Mouse (Mus musculus) layer of hippocampus, postnatal 10 days (tissue): ENCODE results near the gene H2-T23. TPM values are rescaled to one million over a fixed set of nuclear protein-coding genes. Genes with fewer than 3 reads are reported as not detected.
"Not testable (repeated sequence)": the region's sequence is repeated elsewhere in the genome, so short reads cannot be mapped to it uniquely, and the experiment has no call there.

Experiments used
- DNase-seq, 2 experiments: peaks; one replicate each; pipeline ENCODE4 v3.0.0; 2021; ENCODE audit warnings: low spot score in 2 of 2
- long read RNA-seq: library from polyadenylated mRNA; stranded (forward); transcript quantifications from one replicate; pipeline ENCODE4 v2.0.0, GENCODE M21; 2023
- total RNA-seq, 2 experiments: library from RNA; stranded (reverse); gene quantifications; 2 replicates each; pipeline ENCODE4 v1.2.3; 2021

H2-T23 gene
- total RNA-seq, result 1 to 10 TPM; 2.4 to 2.9 TPM
- long read RNA-seq, transcript H2-T23-201 (7 exons, 1,472 nt), result major isoform, 5 of 8 reads
- long read RNA-seq, partial matches to known transcripts, result 3 of 8 reads
- long read RNA-seq, other reads (novel, unspliced or antisense), result 0 of 8 reads

DNA sequence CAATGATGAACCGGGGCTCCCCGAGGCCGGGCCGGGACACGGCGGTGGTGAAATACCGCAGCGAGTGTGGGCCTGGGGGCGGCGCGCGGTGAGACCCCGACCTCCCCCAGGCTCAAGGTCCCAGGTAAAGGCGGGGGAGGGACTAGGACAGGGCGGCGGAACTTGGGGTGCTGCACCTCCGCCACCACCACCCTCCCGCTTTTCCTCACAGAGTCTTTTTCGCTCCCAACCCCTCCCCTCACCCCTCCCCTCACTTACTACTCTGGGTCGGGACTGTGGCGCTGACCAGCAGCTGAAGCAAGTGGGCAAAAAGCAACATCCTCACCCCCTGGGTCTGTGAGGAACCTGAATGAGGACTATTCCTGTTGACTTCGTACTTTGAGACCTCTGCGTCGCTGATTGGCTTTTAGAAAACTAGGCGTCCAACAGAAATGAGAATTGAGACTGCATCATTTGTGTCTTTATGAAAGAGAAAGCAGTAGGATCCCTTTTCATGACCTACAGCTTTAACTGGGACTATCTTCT, at the start of gene H2-T23:
H2-T23 (minus strand) TSS at position 505 of the 525 bp plus-strand sequence.
- DNase-seq, result not testable (repeated sequence)

DNA sequence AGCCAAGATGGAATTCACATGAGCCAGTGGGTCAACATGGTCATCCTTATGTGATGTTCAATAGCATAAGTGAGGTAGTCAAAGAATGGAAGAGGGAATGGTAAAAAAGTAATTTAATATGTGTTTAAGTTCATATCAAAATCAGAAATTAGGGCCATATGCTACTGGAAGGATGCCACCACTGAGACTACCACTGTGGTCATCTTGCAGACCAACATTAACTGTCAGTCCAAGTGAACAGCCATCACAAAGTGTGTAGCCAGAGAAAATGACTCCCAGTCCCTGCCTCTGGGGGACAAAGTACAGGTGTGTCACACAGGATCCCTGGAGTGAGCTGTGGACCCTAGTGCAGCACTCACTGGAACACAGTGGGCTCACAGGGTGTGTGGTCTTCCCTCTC, 49.2 kb upstream of the H2-T23 start:
- not testable (repeated sequence) for DNase-seq

DNA sequence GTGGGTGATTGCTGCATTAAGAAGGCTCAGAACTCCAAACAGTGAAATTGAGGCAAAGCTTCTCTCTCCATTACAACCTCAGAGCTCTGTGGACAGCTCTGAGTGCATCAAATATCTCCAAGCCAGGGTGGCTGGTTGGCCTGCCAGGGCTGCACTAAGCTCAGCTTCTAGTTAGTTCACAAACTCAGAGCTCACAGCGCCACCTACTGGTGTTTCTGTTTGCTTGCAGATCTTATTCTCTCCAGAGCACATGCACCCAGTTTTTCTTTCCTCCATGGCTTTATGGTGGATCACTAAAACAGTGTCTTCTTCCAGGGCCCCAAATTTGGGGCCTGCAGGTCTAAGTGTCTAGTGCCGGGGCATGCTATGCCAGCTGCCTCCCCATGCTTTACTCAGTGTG, 28.2 kb upstream of the H2-T23 start:
- DNase-seq, result peak; percentile 93 to 95

DNA sequence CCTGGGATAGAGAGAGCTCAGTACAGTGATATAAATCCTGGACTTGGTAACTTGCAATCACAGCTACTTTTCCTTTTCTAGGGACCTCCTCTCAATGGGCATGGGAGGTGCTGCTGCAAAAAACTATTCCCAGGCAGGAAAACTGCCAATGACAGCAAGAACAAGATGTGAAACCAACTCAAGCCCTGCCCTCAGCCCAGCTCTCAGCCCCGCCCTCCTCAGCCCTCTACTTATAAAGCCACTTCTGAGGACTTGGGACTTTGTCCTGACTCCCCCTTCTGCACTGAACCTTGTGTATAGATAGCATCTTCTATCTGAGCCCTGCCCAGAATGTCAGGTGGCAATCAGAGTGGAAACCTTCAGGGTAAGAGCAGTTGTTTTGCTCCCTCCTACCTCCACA, 25.7 kb upstream of the H2-T23 start, which contains the start of gene Gm11127:
Gm11127 (minus strand) TSS at position 10 of the 400 bp plus-strand sequence.
- not testable (repeated sequence) for DNase-seq

DNA sequence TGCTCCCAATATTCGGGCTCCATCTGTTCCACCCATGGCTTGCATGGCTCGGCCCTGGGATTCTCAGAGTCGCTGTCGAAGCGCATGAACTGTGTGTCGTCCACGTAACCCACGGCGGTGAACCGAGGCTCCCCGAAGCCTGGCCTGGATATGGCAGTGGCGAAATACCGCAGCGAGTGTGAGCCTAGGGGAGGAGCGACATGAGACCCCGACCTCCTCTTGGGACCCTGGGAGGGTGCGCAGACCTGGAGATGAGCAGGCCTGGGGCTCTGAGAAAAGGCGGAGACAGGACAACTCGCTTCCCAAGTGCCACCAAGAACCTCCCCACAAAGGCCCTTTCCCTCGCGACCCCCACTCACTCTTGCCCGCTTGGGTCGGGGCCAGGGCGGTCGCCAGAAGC, 25.3 kb upstream of the H2-T23 start:
- not testable (repeated sequence) for DNase-seq

DNA sequence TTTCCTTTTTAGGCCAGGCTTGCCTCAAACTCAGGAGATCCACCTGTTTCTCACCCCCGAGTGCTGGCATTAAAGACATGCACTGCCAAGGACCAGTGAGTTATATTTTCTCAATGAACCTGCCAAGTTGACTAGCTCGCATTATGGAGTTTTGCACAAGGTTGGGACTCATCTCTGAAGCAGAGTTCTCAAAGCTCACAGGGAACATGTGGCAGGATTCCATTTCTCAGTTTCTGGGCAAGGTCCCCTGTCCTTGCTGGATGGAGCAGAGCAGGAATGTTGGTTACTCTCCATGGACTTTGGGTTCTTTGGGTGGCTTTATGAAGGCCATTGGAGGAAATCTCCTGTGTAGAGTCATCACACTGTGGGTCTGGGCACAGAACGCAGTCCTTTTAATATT, 10.6 kb upstream of the H2-T23 start:
- DNase-seq, result no peak

DNA sequence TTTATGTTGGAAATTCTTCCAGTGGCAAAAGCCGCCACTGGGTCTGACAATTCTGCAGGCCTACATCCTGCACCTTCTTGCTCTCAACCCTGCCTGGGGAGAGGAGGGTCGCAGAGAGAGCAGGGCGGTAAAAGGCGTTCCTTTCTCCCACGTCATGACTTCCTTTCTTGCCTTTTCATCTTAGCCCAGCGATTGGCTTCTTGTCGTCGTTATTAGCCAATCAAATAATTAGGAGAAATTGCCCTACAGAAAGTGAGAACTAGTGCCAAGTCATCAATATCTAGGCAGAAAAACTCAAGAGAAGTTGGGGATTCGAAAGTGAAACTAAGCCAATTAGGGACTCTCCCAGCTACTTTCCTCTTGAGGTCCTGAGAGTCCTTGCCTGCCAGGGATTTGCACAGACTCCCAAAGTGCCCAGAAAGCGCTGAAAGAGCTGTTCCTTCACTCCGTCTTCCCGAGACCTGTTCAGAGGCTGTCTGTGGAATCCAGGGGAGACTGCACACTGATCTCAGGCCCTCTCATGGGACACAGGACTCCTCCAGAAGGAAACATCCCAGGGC, 10.0 kb upstream of the H2-T23 start, which contains the start of the genes H2-T22 and Gm6034:
H2-T22 (minus strand) TSS at position 138 of the 560 bp plus-strand sequence.
Gm6034 (plus strand) TSS at position 352 of the 560 bp plus-strand sequence.
- DNase-seq, result peak; percentile 41 to 63

DNA sequence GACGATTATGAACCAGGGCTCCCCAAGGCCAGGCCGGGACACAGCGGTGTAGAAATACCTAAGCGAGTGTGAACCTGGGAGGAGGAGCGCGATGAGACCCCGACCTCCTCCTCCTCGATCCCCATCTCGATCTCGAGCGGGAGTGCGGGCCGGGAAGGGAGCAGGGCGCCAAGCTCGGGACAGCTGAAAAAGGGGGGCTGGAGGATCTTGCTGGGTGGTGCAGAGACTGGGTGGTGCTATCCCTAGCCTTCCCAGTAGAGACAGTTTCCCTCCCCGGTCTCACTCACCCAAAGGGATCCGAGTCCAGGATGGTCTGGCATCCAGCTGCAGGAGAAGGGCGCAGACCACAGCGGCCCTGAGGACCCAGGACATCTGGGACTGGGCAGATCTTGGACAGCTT, 9.4 kb upstream of the H2-T23 start:
- not testable (repeated sequence) for DNase-seq

DNA sequence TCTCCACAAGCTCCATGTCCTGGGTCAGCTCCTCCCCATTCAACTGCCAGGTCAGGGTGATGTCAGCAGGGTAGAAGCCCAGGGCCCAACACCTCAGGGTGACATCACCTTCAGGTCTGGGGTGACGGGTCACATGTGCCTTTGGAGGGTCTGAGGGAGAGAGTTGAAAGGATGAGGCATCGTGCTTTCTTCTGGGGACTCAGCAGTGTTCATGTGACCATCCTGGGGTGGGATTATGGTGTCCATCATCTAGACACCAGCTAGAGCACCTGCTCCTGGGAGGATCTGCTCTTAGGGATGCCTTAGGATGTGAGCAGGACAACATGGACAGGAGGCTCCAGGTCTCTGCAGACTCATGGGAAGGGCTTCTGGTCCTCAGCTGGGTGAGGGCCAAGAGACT, 7.9 kb upstream of the H2-T23 start:
- not testable (repeated sequence) for DNase-seq

DNA sequence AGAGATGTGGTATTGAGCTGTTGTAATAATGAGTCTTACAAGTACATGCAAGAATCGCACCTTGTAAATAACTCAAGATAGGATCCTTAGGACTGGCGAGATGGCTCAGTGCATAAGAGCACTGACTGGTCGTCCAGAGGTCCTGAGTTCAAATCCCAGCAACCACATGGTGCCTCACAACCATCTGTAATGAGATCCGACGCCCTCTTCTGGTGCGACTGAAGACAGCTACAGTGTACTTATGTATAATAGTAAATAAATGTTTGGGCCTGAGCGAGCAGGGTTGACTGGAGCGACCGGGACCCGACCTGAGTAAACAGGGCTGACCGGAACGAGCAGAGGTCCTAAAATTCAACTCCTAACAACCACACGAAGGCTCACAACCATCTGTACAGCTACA, 3.5 kb upstream of the H2-T23 start:
- DNase-seq, result not testable (repeated sequence)

DNA sequence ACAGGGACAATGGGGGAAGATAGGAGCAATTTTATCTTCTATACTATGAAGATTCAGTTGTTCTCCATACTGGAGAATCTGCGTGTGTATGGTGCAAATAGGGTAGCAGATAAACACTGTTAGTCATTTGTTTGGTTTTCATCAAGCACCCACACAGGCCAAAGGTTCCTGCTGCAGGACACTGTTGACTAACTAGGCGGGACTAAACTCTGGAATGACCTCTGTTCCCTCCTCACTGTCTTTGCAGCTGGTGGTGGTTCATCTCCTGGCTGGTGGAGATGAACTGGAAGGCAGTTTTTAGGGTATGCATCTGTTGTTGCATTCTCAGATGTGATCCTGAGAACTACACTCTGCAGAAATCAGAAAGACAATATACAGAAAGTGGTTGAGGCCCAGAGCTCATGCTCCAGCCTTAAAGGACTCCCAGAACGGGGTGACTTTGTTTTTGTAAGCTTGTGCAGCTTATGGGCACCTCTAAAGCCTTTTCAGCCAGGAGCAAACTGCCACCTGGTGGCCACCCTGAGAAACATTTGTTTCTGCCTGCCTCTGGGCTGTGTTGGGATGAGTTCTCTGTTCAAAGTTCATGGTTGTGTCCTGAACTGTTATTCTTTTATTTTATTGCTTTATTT, 2.5 kb upstream of the H2-T23 start:
- peak; percentile 53 to 63 for DNase-seq

DNA sequence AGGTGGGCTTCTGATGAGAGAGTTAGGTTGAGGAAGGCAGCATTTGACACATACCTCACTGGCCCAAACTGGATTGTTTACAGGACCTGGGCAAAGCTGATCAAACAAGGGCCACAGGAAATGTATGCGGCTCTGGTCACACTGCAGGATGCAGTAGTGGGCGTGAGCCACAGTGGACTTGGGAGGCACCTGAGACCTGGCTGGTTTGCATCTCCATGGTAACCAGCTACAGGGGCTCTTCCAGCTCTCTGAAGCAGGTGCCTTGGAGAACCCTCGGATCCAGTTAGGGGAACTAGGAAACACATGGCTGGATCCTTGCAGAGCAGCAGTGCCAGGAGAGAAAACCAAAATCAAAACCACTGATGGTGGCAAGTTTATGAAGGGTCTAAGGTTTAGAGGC, 1.9 kb upstream of the H2-T23 start:
- not testable (repeated sequence) for DNase-seq

DNA sequence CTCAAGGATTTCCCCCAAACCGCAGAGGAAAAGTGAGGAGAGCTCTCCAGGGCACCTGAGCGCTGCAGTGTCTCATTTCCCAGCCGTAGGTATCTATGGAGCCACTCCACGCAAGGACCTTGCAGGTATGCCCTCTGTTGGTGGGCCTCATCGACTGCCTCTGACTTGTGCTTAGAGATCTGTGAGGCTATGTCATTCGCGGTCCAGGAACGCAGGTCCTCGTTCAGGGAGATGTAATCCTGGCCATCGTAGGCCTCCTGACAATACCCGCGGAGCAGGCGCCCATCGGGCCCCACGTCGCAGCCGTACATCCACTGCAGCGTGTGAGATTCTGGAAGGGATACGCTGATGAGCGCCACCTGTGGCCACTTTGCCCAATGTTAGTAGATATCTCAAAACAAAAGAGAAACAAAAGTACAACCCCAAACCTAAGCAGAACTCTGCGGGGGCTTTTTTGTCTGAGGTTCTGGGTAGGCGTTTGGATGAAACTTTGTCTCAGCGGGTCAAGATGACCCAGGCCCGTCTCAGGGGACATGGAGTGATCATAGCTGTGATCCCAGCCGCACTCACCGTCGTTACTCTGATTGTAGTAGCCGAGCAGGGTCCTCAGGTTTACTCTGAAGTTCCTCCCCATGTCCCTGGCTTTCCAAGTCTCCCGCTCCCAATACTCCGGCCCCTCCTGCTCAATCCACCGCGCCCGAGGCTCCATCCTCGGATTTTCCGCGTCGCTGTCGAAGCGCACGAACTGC, 898 bp downstream of the H2-T23 start:
- peak; percentile 29 to 58 for DNase-seq

DNA sequence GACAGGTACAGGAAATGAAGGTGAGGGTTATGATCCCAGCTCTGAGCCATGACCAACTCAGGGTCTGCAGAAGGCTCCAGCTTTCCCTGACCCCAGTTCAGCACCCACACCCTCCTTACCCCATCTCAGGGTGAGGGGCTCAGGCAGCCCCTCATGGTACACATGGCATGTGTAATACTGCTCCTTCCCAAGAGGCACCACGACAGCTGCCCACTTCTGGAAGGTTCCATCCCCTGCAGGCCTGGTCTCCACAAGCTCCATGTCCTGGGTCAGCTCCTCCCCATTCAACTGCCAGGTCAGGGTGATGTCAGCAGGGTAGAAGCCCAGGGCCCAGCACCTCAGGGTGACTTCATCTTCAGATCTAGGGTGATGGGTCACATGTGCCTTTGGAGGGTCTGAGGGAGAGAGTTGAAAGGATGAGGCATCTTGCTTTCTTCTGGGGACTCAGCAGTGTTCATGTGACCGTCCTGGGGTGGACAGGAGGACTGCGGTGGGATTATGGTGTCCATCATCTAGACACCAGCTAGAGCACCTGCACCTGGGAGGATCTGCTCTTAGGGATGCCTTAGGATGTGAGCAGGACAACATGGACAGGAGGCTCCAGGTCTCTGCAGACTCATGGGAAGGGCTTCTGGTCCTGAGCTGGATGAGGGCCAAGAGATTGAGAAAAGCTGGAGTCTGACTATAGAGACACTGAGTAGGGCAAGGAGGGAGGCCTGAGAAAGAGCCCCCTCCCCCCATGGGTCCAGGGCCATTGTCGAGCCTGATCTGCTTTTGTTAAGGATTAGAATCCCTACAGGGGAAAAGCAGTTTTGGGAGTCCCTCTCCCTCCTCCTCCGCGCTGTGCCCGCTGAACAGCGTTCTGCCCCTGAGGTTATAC, 1.7 kb downstream of the H2-T23 start:
- DNase-seq, result not testable (repeated sequence)

DNA sequence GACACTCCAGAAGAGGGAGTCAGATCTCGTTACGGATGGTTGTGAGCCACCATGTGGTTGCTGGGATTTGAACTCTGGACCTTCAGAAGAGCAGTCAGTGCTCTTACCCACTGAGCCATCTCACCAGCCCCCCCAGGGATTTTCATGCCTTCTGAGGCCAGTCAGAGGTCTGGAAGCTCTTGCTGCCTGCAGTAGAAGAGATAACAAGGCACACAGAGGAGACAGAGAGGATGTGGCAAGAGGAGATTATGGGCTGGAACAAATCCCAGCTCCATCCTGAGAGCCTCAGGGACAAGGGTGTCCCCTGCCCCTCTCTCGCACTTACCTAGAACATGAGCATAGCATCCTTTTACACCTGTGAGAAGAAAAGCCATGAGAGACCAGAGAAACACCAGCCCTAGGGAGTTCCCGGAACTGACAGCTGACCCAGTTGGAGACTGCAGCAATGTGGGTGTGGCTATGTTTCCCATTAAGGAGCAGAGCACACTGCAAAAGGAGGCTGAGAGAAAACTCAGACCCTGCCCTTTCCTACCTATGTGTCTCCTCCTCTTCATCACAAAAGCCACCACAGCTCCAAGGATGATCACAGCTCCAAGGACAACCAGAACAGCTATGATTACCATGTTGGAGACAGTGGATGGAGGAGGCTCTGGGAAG, 2.5 kb downstream of the H2-T23 start:
- DNase-seq, result not testable (repeated sequence)

DNA sequence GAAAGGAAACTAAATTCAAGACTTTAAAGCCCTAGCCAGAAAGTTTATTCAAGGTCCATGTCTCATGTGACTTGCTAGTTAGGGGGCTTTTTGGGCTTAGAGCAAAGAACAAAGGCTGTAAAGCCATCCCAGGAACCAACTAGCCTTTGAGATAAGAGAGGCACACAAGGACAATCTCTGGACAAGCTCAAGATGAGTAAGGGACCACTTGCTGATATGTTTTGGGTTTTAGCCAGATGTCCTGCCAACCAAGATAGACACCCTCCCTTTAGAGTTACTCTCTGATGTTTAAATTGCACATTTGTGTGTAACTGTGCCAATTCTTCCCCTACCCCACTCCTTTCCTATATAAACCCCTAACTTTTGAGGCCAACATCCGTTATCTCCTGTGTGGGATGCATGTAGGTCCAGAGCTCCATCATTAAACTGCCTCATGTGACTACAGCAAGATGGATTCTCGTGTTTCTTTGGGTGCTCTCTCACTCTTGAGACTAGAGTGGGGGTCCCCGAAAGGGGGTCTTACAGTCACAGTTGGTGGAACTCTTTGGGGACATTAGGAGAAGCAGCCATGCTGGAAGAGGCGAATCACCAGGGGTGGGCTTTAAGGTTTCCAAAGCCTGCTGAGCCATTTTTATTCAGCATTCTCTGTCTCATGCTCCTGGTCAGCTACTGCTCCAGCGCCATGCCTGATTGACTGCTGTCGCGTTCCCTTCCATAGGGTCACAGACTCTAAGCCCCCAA, 3.6 kb downstream of the H2-T23 start:
- no peak for DNase-seq

DNA sequence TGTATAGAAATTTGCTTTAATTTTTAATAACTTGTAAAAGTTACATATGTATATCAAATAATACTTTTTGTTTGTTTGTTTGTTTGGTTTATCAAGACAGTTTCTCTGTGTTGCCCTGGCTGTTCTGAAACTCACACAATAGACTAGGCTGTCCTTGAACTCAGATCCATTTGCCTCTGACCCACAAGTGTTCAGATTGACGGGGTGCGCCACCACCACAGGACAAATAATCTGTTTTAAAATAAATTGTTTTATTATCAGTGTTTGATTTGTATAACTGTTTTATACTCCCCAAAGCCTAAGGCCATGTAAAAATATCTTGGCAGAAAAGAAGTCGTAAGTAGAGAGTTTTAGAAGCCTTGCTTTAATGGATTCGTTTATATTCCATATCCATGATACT, 5.0 kb downstream of the H2-T23 start:
- no peak for DNase-seq

DNA sequence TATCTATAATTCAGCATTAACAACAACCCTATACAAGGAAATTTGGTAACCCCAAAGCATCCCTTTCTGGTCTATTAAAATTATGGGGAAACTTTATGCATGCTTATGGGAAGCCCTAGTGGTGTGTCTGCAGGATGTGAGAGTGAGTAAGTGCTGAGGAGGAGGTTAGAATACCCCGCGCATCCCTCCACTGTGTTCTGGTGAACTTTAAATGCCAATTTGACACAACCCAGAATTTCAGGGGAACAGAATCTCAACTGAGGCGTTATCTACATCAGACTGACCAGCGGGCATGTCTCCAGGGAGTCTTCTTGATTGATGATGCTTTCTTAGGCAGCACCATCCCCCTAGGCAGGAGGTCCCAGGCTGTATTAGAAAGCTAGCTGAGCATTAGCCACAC, 6.8 kb downstream of the H2-T23 start:
- no peak for DNase-seq

DNA sequence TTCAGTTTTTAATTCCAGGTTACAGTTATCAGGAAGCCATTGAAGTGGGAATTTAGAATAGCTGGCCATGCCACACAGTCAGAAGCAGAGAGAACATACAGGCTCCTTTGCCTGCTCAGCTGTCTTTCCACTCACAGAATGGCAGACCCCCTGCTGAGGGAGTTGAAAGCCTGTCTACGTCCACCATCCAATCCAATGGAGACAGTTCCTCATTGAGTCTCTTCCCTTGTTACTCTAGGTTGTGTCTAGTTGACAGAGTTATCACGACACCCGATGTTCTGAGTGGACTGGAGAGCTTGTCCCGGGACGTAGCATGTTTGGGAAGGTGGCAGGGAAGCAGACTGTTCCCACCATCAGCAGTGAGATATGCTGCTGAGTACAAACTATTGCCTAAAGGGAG, 7.5 kb downstream of the H2-T23 start:
- DNase-seq, result no peak
